Mouse (Mus musculus): ENCODE results near the gene Upf1.

Upf1 gene

DNA sequence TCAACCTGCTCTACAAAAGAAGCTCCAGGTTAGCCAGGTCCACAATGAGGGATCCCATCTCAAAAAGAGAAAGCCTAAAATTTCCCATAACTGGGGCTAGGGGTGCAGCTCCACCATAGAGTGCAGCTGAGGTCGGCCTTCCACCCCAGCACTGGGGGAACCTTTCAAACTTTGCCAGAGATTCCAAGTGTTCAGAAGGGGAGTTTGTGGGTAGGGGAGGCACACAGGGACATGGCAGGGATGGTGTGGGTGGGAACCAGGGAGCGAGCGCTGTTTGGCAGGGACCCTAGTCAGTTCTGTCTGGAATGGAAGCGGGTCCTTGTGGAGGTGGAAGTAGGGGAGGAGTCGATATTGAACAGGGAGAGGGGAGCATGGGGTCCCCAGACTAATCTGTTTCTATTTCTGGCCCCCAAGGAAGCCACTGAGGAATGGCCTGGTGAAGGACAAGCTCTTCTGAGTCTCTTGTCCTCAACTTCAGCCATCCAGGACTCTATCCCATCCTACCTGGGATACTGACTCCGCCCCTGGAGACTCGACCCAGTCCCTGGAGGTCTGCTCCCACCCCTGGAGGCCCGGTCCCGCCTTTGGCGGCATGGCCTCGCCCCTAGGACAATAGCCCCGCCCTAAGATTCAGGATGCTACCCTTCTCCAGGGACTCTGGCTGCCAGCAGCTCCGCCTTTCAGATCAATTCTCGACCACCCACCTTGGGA, 23.8 kb downstream of the Upf1 start, which contains the start of gene Gdf1:
Gdf1 (plus strand) TSS at position 694 of the 711 bp plus-strand sequence.
- in situ Hi-C loops (cut with MboI, MseI), result no loop called here

DNA sequence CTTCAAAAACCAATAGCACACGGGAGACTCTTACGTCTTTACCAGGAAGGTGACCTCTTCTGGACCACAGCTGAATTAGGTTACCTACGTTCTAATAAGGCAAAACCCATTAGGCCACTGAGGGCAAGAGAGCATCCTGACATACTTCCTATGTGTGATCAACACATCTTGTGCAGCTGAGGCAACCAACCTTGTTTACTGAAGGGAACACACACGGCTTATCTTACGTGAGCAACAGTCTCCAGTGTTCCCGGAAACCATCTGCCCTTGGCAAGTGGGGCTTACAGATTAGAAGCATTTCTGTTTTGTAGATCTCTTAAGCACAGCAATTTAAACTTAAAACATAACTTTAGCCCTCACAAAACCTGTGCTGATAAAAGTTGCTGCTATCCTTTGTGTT, 25.6 kb downstream of the Upf1 start:
- in situ Hi-C loops (cut with MboI, MseI), result no loop called here

DNA sequence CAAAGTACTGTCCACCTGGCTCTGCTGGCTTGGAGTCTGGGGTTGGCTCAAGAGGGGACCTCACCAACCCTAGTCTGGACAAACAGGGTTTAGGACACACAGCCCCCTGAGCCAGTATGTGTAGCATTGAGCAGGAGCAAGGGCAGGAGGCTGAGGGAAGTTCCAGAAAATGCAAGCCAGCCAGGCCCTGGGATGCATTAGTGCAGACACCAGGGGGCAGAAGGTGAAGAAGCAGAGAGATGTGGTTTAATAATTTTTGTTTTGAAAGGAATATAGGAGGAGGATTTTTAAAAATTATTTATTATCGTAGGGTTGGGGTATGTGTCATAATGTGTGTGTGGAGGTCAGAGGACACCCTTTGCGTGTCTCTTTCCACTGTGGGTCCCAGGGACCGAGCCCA, 29.4 kb downstream of the Upf1 start:
- in situ Hi-C loops (cut with MboI, MseI), result no loop called here

DNA sequence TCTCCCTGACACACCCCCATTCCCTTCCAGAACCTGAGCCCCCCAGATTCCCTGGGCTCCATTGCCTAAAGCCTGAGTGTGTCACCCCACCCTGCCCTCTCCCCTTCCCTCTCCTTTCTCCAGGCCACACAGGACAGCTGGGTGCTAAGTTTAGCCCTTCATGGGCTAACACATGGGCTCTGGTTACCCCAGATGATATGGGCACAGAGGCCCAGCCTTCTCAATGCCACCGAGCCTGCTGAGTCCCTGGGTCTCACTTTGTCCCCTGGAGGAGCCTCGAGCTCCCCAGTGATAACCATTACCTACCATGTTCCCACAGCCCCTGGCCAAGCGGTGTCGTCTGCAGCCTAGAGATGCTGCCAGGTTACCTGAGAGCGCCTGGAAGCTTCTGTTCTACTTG, 35.2 kb downstream of the Upf1 start:
- in situ Hi-C loops (cut with MboI, MseI), result no loop called here

DNA sequence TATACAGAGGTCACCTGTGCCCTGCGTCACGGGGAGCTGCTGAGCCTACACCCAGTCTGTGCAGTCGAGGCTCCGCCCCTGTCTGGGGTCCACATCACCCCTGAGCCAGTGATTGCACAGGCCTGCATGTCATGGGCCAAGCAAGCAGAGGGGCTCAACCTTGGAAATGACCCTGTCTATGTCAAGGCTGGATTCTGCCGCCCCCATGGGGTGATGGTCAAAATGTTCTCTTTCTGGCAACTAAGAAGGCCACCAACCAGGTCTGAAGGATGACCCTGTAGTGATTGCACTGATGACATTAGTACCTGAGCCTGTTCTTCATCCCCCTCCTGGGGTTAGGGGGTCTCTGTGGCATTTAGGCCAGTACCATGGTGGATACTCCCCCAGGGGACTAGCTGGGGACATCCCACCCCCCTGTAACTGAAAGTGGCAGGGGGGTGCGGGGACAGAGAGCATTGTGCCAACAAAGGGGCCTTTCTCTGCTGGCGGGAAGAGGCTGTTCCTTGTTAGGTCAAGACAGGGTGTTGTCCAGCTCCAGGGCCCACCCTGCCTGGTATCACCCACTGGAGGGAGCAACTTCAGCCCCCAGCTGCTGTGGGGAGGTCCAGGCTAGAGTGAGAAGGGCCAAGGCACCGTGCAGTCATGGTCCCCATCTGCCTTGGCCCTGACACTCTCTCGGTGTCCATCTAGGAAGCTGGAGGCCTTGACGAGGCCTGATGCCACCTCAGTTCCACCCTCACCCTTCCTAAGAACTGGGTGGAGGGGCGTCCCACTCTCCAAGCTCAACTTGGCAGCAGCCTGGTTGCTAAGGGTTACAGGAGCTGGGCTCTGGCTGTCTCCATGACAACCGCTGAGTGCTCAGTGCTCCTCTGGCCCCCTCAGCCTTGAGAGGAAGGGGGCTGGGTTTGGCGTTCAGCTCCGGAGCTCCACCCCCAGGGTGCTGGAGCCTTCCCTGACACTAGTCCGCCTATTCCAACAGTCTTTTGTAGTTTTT, 36.3 kb downstream of the Upf1 start:
- in situ Hi-C loops (cut with MboI, MseI), result no loop called here

DNA sequence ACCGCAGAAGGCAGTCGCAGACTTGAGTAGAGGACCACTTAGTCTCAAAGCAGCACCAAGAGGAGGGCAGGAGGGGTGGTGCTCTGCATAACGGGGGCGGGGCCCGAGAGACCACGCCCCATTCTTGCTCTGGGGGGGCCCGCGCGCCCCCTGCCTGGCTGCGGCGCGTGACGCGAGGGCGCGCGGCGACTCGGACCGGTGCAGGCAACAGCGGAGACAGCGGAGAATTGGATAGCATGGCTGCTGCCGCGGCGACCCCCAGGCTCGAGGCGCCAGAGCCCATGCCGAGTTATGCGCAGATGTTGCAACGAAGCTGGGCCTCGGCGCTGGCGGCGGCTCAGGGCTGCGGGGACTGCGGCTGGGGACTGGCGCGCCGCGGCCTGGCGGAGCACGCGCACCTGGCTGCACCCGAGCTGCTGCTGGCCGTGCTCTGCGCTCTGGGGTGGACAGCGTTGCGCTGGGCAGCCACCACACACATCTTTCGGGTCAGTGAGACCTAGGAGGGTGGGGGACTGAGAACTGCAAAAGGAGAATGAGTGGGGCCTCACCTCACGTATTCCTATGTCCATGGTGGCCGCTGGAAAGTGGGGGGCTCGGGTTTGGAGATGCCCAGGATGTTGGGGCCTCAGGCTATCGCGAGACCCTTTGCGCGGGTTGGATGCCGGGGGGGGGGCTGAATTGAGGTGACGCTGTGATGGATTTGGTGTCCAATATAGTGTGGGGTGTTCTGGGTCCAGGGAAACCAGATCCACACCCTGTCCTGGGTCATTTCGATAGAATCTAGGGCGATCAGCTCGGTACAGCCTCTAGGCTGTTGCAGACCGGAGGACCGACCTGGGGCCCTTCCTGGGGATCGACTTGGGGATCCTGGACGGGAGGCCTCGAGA, 37.2 kb downstream of the Upf1 start, which contains the start of gene Cers1:
Cers1 (plus strand) TSS at position 152 of the 887 bp plus-strand sequence.
- in situ Hi-C loops (cut with MboI, MseI), result no loop called here

DNA sequence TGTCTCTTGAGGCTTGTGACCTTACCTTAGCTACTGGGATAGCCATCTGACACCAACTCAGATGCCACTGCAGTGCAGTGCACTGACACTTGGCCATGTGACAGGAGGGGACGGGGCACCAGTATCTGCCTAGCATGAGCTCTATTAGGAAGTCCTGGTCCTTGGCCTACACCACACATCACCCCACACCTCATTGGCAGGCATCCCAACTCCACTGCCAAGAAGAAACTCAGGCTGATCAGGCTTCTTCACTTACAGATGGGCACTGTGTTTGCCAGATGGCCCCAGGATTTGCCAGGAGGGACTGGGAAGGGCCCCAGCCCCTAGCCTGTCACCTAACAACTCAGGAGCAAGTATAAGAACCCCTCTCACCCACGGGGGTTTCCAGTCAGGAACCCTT, 39.7 kb downstream of the Upf1 start:
- in situ Hi-C loops (cut with MboI, MseI), result no loop called here

DNA sequence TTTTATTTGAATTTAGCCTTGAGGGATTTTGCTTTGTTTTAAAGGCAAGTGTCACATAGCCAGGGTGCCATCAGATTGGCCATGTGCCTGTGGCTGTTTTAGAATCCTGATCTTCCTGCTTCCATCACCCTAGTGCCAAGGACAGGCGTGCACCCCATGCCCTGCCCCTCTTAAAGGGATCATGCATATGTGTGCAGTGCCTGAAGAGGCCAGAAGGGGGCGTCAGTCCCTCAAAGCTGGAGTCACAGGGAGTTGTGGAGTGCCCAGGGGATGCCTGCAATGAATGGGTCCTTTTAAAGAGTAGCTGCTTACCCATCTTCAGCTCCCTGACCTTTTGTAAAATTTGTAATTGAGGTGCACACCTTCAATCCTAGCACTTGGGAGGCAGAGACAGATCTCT, 43.8 kb downstream of the Upf1 start:
- in situ Hi-C loops (cut with MboI, MseI), result no loop called here

DNA sequence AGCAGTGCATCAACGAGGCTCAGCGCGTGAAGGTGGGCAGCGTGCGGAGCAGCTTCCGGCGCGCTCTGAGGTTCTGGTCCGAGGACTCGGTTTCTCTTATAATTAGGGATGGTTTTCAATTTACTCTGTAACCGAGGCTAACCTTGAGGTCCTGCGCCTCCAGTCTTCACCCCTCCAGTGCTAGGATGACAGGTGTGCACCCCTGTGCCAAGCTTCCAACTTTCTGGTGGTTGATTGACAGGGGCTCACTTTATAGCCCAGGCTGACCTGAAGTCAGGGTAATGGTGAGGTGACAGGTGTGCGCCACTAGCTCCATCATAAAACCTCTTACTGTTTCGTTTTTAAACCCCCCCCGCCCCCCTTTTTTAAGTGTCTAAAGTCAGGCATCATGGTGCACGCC, 50.2 kb downstream of the Upf1 start:
- in situ Hi-C loops (cut with MboI, MseI), result no loop called here

DNA sequence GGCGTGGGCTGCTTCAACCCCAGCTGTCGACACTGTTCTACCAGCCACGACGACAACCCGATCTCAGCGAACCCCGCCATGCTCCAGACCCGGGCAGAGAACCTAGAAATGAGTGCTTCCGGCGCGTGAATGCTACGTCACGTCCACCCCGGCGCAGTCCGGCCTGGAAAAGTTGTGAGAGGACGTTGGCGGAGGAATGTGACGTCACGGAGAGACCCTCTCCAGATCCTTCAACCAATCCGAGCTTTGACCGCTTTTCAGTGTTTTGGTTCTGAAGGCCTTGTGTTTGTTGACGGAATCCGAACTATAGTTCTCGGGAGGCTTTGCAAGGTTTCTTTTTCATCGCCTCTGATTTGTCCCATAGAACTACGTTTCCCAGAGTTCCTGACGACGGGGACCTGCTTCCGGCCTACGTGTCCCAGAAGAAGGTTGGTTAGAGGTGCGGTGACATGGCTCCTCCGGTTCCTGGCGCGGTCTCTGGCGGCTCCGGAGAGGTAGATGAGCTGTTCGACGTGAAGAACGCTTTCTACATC, 50.7 kb downstream of the Upf1 start, which contains the start of the genes Ddx49 and Cope:
Ddx49 (minus strand) TSS at position 132 of the 533 bp plus-strand sequence.
Cope (plus strand) TSS at position 161 of the 533 bp plus-strand sequence.
- in situ Hi-C loops (cut with MboI, MseI), result no loop called here

DNA sequence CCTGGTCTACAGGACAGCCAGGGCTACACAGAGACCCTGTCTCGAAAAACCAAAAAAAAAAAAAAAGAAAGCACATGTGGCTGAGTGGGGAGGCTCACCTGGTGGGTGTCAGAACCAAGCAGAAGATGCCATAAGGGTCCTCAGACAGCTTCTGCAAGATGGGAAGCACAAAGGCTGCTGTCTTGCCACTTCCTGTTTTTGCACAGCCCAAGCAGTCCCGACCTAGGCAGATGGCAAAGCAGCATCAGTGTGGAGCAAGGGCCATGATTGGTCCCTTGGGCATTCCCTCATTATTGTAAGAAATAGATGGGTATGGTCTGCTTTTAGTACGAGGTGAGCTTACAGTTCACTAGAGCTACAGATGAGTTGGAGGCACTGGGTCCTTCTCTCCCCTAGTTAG, 52.2 kb downstream of the Upf1 start:
- in situ Hi-C loops (cut with MboI, MseI), result no loop called here

DNA sequence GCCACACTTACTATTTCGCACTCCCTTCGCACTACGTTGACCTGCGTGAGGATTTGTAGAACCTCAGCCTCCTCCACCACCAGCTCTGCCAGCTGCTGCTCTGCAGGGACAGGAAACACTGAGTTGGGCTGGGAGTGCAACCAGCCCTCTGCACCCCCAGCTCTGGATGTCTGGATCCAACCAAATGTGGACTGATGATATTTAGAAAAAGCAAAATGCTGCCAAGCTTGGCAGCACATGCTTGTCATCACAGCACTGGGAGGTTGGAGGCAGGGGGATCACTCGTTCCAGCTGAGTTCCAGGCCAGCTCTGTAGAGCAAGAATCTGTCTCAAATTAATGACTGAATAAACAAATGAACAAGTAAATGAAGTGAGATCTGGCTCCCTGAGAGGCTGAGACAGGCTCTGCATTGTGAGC, 59.1 kb downstream of the Upf1 start:
- in situ Hi-C loops (cut with MboI, MseI), result no loop called here

DNA sequence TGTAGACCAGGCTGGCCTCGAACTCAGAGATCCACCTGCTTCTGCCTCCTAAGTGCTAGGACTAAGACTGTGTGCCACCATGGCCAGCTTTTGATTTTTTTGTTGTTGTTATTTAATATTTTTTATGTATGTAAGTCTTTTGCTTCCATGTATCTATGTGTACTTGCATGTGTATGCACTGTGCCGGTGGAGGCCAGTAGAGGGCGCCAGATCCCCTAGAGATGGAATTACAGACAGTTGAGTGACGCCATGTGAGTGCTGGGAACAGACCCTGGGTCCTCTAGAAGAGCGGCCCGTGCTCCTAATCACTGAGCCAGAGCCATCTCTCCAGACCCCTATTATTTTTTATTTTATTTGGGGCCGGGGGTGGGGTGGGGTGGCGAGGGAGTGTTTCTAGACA, 66.3 kb downstream of the Upf1 start:
- in situ Hi-C loops (cut with MboI, MseI), result no loop called here

DNA sequence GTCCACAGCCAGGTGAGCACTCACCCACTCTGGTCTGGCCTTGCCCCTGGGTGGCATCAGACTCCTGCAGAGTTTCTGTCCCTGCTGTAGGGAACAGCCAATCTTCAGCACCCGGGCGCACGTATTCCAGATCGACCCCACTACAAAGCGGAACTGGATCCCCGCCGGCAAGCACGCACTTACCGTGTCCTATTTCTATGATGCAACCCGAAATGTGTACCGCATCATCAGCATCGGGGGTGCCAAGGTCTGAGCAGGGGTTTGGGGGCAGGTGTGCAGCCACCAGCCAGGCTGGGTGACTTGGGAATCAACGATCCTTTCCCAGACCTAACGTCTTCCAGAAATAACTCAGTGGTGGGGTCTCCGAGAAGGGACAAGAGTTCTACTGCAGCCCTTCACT, 67.8 kb downstream of the Upf1 start:
- in situ Hi-C loops (cut with MboI, MseI), result no loop called here

DNA sequence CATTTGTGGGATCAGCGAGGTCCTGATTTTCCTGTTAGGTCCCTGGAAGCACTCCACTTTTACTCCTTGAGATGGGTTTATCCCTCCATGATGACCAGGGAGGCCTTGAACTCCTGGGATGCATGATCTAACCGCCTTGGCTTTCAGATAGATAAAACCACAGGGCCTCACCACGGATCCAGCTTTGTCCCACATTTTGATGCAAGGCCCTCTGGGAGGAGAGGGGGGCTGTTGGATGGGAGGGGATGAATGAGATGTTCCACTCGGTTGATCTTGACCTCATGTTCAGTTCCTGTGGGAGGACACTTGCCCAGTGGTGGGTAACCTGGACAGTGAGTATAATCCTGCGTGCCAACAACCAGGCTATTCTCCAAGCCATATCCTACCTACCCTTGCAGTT, 68.7 kb downstream of the Upf1 start:
- in situ Hi-C loops (cut with MboI, MseI), result no loop called here

DNA sequence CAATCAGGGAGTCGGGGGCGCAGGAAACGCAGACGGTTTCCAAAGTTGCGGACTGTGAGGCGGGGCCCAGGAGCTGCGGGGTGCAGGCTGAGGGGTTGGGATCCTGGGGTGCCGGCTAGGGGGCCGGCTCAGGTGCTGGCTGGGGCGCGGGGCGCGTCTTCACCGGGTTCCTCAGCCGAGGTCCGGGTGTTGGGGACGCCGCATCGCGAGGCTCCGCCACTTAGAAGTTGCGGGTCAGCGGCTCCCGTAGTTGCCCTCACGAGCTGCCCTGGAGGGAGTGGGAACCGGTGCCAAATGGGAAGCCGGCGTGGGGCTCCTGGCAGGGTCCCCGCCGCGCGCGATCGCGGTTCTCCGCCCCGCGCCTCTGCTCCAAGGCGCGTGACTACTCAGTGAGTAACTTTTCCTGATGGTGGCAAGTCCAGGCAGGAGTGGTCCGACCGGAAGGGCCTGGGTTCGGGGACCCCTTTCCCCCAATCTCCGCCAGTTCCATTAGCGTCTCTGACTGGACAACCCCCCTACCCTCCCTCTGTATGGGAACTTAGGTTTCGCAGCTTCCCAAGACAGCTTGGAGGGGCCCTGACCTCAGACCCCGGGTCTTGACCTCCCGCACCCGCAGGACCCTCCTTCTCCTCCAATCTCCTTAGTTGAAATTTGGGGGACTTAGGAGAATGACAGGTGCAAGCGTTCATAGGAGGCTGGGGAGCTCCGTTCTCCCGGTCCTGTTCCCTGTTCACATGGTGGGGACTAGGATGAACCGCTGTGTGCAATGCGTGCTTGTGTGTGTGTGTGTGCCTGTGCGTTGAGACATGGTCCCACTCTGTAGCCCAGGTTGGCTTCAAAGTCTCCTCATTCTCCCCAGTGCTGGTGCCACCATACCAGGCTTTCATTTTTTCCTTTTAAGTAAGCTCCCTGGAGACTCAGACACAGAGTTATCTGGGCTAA, 69.7 kb downstream of the Upf1 start:
- in situ Hi-C loops (cut with MboI, MseI), result no loop called here

DNA sequence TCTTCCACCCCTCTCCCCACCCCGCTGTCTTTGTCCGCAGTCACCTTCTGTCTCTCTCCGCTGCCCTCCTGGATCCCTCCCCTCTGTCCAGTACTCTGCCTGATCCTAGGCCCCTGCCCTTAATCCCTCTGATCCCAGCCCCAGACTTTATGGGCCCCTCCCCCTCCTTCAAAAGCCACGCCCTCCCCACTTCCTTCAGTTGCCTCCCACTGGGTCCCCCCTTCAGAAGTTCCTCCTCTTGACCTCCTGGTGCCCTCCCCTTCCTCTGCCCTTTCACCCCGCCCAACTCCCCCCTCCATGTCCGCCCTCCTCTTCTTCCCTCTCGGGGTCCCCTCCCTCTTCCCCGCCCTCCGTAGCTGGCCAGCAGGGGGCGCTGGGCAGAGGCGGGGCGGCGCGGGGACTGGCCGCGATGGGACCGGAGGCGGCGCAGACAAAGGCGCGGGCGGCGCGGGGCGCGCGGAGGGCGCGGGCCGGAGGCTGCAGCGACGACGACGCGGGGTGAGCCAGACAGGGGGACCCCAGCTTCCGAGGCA, 70.4 kb downstream of the Upf1 start, which contains the start of gene Homer3:
Homer3 (plus strand) TSS at position 225 of the 533 bp plus-strand sequence.
- in situ Hi-C loops (cut with MboI, MseI), result no loop called here

Data from regulatory T cell (primary cell).